Mouse (Mus musculus): ENCODE results near the gene AU018091.

DNA sequence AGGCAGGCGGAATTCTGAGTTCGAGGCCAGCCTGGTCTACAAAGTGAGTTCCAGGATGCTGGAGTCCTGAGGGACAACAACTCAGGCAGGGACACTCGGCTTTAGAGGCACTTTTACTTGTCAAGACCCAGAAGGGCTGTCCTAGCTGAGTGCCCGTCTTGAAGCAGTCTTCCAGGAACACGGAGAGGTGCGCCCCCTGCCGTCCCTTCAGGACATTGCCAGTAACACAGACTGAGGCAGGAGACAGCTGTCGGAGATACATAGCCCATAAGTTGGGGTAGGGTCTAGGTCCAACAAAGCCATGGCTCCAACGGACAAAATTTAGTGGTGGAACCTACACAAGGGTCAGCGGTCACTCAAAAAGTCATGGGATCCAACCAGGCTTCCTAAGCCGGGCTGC, 29.9 kb upstream of the AU018091 start:
- peak; percentile 81 for TF ChIP-seq CTCF (conservative IDR thresholded peaks at IDR 0.05; ENCODE audit: low read length)
- TF ChIP-seq NANOG (IDR thresholded peaks at IDR 0.05; ENCODE audit: borderline replicate concordance, low read length), result no peak
